Mouse (Mus musculus) heart, postnatal 14 days (tissue): ENCODE data around the gene Focad. TPM values are rescaled to one million over a fixed set of nuclear protein-coding genes. Genes with fewer than 3 reads are reported as not detected.
"Not testable (repeated sequence)": the region's sequence is repeated elsewhere in the genome, so short reads cannot be mapped to it uniquely, and the experiment has no call there.

Experiments used
- DNase-seq, 2 experiments: peaks; one replicate each; pipeline ENCODE4 v3.0.0; 2021 to 2022
- intact Hi-C: fragments of 180-260 bp; cut with DNase I; formaldehyde crosslinking; loops from one replicate; pipeline ENCODE4 v1.15.1; 2025
- total RNA-seq, 2 experiments: library from RNA; stranded (reverse); gene quantifications; 2 replicates each; pipeline ENCODE4 v1.2.3; 2021

Focad gene
- total RNA-seq, 2 experiments from 2014 or later: 14.6 to 14.7 TPM

DNA sequence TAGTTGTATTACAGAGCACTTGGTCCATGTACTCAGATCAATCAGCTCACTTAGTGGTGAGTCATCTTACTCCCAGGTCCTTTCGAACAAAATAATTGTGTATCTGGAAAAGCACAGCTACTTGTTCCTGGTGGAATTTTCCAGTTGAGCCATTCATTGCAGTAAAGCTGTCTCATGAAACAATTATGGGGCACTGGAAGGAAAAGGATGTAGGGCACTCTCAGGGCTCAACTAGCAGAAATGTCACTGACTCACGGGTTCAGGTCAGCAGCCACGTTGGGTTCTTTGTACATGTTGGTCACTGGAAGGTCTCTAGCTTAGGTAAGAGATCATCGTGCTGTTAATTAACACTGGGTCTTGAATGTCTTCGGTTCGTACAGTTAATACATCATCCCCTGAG lies 275.5 kb downstream of the Focad start:
- intact Hi-C loops: no loop called here

DNA sequence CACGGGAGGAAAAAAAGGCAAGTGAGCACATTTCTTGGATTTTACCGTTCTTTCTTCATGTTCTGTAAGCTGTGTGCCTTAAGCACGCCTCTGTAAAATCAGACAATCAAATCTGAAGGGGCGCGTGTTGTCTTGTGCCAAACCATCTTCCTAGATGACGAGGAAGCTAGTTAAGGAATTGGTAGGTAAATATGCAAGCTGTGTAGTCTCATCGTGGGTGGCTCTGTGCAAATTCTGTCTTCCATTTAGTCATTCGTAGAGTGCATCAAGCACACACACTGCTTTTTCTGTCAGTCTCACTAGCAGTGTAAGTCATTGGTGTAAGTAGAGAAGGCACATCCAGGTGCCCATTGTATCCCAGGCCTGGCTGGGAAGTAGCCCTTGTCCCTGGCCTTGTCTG lies 276.4 kb downstream of the Focad start:
- intact Hi-C loops: no loop called here
- no peak for DNase-seq

More for the DNA sequence above, 275.5 kb downstream of the Focad start:
- DNase-seq: no peak

DNA sequence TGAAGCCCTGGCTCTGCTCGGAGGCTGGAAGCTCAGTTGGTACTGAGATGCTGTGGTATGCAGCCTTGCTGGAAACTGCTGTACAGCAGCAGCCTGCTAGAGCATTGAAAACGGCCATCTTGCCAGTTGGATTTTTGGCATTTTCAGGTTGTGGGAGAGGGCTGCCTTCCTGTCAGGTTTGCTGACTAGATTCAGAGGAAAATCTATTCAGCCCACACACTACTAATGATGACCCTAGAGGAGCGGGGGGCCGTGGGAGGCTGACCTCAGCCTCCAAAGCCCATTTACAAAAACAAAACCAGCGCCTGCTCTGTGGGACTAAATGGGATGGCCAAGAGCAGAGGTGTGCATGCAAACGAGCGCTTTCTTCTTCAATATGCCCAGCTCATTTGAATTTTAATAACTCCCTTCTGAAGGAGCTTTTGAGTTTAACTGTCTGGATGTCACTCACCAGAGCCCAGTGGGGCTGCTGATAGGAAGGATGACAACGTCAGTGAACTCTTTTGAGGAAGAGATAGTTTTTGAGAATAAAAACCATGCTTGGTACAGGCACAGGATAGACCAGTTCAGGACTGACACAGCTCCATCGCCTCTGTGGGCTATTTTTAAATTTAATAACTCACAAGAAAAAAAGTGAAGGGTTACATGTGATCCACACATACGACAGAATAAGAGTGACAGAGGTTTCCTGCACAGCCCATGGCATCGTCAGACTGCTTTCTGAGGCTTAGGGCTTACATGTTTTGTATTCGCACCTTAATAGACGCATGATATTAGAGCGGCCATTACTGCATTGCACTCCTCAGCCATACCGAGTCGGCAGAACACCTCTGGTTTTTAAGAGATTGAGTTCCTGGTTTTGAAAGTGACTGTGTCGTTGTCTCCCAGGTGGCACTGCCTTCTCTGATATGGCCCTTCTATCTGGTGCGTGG lies 278.1 kb downstream of the Focad start:
- intact Hi-C loops: no loop called here

DNA sequence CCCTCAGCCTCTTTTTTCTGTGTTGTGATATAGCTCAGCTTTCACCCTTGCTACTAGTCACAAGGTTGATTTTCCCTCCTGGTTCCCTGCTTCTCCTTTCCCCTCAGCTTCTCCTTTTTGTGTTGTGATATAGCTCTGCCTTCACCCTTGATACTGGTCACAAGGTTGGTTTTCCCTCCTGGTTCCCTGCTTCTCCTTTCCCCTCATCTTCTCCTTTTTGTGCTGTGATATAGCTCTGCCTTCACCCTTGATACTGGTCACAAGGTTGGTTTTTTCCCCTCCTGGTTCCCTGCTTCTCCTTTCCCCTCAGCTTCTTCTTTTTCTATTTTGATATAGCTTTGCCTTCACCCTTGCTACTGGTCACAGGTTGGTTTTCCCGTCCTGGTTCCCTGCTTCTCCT lies 295.6 kb downstream of the Focad start:
- no peak for DNase-seq
- intact Hi-C loops: no loop called here

More for the DNA sequence above, 278.1 kb downstream of the Focad start:
- DNase-seq: no peak

DNA sequence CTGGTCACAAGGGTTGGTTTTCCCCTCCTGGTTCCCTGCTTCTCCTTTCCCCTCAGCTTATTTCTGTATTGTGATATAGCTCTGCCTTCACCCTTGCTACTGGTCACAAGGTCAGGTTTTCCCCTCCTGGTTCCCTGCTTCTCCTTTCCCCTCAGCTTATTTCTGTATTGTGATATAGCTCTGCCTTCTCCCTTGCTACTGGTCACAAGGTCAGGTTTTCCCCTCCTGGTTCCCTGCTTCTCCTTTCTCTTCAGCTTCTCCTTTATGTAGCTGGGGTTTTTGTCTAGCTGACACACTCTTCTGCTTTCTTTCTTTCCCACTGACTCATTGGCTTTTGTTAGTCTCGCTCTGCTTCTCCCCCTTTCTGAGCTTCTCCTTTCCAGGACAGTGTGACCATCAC lies 296.2 kb downstream of the Focad start:
- DNase-seq, intact Hi-C loops: not testable (repeated sequence)

DNA sequence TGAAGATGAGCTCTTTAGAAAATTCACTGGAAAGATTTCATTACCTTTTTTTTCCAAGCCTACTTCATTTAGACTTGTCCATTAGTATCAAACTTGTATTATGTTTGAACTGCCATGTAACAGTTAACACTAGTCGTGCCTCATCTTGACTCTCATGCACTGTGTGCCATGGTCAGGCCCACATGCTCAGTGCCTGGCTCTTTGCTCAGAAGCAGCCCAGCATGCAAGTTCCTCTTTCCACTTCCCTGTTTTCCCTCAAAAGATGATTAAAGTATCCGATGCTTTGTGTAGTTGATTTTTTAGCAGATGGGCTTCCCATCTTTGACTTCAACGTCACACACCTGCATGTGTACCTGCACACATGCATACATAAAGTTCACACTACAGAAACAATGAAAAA lies 301.3 kb downstream of the Focad start:
- DNase-seq: no peak
- intact Hi-C loops: no loop called here

DNA sequence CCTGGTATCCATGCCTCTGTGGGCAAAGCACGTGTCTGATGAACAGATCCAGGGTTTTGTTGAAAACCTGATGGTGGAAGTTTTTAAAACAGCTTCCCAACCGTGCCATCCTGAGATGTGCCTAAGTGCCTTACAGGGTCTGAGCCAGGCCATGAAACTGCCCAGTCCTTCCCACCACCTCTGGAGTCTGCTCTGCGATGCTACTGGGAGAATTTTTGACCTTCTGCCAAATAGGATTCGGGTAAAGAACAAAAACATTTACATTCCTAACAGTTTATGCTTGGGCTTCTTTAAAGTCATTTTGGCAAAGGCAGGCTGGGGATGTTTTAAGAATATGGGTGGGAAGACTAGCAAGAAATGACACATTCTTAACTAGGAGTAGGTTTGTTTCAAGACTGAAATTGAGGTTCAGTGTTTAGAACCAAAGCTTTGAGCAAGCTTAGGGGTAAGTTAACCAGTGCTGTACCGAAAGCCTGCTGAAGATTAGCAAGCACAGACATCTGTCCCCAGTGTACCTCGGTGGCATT lies 302.6 kb downstream of the Focad start:
- intact Hi-C loops: no loop called here
- no peak for DNase-seq

DNA sequence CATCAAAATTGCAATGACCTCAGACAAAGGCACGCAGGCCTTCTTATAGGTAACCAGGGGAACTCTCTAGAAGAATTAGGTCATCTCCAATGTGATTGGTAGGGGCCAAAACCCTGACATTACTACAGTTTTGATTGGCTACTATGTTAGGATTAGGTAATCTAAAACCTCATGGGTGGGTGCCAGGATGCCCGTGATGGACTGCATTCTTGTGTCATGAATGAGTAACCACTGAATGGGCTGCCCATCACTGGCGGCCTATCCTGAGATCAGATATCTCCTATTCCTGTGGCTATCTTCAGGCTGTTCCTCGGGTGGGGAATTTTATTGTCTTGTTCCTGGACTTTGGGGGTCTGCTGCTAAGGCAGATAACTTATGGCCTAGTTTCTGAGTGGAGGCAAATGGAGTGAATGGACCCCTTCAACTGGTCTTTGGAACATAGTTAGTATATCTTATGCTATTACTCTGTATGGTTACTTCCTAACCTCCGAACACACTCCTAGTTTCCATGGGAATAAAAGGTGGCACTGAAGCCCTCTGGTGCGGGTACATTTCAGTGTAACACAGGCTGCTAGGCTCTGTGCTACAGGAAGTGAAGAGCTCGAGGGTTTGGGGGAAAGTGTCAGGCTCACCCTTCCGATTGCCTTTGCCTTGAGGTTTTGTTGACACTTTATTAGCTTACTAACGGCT lies 306.0 kb downstream of the Focad start:
- intact Hi-C loops: no loop called here
- no peak for DNase-seq

DNA sequence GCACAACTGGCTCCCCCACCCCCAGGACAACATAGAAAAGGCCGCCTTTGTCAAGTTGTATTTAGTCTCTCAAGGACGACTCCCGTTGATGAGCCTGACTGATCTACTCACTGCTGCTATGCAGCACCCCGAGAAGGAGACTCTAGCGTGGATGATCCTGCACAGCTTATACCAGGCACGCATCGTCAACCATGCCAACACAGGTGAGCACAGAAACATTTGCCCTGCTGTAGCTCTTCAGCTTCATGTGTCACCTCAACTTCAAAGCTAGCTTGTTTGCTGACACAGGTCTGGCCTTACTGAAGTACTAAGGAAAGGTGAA lies 306.5 kb downstream of the Focad start:
- DNase-seq: no peak
- intact Hi-C loops: no loop called here

DNA sequence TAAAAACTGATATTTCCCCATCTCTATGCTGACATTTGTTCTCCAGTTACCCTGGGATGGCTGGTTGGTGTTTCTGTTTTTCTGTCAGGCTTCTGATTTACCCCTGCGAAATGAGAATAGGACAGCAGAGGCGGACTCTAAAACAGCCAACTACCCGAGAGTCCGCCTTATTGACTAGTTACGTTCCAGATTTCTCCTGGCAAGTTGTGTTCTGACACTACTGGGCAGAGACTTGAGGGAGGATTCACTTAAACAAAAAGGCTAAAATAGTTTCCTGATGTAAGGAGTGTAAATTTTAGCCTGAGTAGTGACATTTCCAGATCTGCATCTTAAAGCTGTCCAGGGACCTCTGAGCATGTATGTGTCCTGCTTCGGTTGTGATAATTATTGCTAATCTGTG lies 308.5 kb downstream of the Focad start:
- DNase-seq: no peak
- intact Hi-C loops: no loop called here

DNA sequence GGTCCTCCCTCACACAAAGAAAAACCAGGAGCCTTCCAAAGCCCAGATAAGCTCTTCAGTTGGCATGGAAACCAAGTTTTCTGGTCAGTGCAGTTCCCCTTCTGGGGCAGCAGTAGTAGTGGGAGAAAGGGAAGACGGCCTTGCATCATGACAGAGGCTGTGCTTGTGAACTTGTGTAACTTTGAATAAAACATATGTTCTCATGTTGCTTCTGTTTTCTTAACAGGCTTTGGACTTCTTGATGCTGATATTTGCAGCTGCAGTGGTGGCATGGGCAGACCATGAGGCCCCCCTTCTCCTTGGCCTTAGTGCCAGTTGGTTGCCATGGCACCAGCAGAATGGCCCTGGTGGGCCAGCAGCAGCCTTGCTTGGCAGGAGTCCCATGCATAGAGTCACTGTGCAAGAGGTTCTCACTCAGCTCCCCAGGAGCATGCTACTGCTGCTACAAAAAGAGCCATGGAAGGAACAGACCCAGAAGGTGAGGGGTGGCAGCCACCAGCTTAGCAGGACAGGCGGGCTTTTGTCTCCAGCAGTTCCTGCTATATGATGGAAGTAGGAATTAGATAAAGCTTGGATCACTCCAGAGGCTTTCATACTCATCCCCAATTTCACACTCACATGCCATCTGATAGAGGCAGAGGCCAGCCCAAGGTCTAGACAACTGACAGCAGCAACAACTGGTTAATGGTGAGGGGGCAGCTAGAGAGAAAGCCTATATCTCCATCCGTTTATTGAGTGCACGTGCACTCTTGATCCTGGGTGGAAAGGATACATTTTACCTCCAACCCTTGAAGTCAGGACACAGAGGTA lies 312.7 kb downstream of the Focad start:
- DNase-seq: peak in 1 of 2 experiments; percentile 18
- intact Hi-C loops: no loop called here

DNA sequence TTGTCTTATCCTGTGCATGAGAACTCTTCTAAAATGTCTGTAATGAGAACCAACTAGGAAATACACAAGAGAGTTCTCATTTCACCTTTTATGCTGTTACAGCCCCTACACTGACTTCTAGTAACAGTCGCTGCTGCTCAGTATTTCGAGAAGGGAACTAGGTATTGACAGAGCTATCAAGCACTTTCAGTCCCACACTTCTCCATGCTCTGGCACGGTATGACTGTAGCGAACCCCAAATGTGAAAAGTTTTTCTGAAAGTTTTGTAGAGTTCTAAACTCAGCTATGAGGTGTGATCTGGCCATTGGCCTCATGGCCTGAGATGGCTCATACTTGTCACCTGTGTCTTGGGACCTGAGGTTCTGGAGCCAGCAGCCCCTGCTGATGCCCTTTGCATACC lies 314.9 kb downstream of the Focad start:
- DNase-seq: no peak
- intact Hi-C loops: no loop called here

DNA sequence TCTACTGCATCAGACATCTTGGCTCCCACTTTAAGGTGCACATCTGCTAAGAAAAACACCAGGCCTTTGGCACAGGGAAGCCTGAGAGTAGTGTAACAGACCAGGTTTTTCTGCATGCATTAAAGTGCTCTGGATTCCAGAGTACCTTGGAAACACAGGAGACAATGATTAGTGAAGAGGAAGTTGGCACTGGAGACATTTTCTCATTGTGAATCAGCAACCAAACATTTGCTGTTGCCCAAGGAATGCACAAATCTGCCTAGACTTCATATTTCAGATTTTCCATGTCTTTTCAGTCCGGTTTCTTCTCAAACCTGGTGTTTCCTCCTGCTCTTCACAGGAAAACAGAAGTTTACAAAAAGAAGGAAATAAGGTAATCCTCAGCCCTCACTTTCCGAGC lies 317.9 kb downstream of the Focad start:
- DNase-seq: no peak
- intact Hi-C loops: no loop called here

DNA sequence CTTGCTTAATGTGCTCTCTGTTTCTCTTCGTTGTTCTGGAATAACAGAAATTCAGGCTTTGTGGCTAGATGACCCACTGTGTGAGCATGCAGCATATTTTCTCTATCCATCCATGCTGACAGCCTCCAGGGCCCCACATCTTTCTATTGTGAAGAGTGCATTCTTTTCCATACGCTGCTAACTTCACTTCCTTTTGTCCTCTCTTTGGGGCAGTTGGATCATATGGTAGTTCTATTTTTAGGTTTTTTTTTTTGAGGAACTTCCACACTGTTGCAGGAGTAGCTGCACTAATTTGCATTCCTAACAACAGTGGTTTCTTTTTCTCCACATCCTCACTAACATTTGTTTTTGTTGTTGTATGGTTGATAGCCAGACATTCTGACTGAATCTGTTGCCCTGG lies 320.6 kb downstream of the Focad start:
- no peak for DNase-seq
- intact Hi-C loops: no loop called here

DNA sequence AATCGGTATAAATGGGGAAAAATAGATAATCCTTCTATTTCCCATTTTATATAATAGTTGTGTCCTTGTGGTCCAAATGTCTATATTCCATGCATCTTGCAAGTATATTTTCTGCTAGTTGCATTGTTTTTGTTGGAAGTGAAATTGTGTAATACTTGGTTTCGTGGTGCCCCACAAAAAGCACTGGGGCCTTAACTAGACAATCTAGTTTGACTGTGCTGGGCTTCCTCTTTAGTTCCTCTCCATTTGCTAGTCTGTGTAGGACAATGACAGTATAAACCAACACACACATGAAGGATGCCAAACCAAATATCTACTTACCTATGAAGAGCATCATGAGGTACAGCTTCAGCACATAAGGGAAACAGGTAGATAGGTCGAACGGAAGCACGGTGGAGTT lies 324.9 kb downstream of the Focad start:
- DNase-seq: no peak
- intact Hi-C loops: no loop called here

DNA sequence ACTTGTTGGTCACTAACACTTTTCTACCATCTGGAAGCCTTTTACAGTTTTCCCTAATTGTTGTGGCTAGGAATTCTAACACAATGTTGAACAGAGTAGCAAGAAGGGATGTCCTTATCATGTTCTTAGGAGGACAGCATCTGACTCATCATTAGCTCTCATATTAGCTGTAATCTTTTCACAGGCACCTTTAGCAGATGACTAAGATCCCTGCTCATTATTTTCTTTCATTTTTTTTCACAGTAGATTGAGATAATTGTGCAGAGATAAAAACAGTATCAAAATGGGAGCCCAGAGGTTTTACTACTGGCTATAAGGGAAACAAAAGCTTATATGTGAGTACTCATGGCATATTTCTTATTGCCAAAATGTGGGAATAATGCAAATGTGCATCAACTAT lies 330.1 kb downstream of the Focad start:
- intact Hi-C loops: no loop called here
- no peak for DNase-seq

DNA sequence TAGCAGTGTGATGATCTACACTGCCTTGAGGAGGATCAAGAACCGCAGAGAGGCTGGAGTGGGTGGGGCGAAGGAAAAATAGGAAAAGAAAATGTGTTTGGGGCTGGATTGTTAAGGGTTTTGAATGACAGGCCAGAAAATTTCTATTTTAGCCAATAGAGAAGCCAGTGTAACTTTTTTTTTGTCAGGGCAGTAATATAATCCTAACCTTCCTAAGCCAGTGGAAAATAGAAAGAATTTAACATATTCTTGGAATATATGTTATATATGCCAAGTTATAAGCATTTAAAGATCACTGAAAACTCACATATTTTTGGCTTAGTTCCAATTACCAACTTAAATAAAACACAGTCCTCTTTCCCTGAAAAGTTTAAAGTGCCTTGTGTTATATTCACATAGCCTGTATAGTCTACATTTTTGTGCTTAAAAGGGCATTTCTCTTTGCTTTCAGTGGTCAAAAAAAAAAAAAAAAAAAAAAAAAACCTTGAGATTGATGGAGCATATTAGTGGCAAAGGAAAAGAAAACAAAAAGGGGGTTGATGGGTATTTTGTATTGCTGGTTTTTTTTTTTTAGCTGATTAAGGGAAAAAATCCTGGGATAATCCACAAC lies 333.3 kb downstream of the Focad start:
- no peak for DNase-seq
- intact Hi-C loops: no loop called here

DNA sequence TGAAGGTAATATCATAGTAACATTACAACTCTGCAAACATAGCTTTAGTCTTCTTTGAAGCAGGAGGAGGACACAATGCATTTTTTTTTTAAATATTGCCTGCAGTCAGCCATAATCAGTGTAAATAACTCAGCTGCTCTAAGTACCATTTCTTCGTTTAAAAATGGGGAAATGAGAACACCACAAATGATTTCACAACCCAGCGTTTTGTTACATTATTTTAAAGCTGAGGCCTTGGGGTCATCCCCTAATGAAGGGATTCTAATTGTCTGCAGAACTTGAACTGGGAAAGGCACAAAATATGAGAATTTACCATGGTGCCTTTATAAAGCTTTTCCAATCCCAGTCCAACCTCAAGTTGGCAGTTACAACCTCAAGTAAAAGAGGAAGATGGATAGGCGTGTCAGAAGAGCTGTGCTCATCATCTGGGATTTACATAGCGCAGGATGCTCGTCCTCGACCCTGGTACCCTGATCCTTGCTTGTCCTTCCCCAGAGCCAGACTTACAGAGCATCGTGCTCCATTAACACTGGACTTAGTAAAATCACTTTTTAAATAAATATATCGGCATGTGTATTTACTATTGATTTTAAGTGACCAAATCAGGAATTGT lies 338.1 kb downstream of the Focad start:
- intact Hi-C loops: no loop called here
- no peak for DNase-seq

DNA sequence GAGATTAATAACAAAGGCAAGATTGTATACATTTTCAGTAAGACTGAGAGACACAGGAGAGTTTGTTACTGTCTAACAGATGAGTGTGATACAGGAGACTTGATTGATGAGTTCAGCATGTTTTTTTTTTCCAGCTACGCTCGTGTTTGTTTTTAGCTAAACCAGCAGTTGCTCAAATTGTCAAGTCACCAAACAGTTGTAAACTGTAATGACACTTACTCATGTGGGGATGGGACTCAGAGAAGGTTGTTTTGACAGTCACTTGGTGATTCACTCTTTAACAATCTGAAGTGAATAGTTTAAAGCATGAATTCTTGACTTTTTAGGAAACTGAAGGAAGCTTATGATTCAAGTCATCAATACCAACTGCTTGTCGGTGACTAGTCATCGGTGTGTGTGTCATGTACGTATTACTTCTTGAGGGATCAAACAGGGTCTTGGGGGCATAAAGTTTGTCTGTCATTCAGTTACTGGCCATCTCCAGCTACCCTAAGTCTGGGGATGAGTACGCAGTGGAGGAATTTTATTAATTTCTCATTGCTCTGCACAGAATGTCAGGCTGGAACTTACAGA lies 342.2 kb downstream of the Focad start:
- intact Hi-C loops: no loop called here
- no peak for DNase-seq

DNA sequence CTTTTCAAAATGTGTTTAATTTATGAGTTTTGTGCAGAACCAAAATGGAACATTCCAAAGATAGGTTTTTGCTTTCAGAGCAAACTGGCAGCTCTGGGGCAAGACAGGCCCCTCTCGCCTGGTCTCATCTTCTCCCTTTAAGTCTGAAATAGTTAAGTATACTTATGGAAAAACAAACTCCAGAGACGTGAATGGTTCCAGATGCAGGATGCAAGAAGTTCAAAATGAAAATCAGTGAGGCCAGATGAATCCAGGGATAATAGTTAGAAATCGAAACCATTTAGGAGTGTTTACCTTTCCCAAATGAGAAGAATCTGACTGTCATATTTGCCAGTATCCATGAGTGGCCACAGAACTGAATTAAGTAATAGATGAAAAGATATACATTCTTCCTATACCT lies 342.7 kb downstream of the Focad start:
- no peak for DNase-seq
- intact Hi-C loops: no loop called here
